Mouse (Mus musculus) fibroblast of lung, adult 2 months (primary cell): ENCODE measurements at regions not wholly inside any gene's neighbourhood (a gene's known extent, or its start where the extent isn't known, plus 50 kb on each side); places are given as distances from the start of the nearest gene placed in this dataset.
A peak's percentile ranks its signal among the peaks of the same experiment; 100 is the strongest.

Source experiments
- DNase-seq: peaks from one replicate; pipeline ENCODE4 v3.0.0-alpha.2; 2011; ENCODE audit warnings: low read depth

DNA sequence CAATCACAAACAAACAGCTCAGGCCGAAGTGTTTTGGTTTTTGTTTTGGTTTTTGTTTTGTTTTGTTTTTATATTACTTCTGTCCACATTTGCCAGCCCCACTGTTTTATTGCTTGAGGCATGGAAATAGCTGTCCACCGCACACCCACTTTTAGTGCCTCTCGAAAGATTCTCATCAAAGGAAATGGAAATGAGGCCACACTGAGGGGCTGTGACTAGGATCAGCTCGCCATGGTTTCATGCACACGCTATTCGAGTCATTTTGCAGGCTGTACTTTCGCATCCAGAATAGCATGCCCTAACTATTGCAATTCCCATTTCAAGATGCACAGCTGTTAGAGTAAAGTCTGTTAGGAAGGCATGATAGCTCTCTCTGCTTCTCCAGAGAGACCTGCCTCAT is 1543.4 kb upstream of the Tenm3 start:
- DNase-seq = no peak

DNA sequence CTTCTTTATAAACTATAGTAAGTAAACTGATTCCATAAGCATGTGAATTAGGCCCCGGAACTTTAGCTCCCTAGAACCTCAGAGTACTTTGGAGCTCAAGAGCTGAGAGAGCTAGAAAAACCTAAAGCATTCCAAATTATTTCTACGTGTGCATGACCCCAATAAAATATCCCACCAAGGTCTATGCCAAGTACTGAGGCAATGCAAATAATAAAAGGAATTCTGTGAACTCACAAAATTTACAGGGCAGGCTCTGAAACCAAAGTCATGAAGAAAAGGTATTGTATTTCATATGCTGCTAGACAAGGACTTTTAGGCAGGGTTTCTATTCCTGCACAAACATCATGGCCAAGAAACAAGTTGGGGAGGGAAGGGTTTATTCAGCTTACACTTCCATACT is 1539.9 kb upstream of the Tenm3 start:
- no peak for DNase-seq

DNA sequence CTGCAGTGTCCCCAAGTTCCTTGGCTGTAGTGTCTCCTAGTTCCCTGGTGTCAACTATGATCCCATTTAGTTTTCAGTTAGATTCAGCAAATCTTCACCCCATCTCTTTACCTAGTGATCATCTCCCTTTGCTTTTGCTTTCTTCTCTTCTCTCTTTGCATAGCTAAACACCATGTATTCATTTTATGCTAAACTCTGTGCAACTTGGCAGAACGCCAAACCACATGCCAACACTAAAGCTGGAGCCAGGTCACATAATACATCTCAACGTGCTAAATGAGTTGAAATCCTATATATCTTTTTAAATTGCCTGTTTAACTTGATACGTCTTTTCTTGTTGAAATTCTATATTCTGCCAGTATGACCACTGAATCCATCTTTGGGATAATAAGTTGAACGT is 1536.0 kb upstream of the Tenm3 start:
- DNase-seq = no peak

DNA sequence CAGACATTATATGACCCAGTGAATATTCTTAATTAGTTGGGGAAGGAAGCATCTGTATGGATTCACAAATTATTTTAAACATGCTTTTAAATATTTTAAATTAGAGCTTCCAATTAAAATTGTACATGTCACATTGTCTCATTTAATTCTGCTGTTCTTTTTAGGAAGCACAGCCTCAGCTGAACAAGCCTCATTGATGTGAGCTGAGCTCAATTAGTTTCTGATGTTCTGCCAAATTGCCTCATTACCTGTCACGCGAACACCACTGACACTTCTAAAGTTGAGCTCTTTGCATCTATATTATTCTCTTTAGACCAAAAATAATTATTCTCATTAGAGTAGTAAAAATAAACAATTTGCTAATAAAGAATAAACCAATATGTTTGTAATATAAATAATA is 1530.0 kb upstream of the Tenm3 start:
- no peak for DNase-seq

DNA sequence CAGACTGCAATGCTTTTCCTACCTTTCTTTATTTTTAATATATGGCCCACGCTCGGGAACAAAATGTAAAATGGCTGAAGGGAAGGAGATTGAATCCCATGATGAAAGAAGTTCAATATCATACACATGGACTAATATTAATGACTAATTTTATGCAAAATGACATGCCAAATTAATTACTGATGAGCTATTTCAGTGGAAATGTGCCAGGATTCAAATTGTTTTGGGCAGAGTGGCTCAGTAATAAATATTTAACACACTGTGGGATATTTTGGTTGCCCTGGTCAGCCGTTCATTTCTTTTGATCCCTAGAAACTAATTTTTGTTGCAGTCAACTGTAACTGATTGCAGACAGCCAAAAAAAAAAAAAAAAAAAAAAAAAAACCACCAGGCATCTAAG is 1482.7 kb upstream of the Tenm3 start:
- DNase-seq = no peak

DNA sequence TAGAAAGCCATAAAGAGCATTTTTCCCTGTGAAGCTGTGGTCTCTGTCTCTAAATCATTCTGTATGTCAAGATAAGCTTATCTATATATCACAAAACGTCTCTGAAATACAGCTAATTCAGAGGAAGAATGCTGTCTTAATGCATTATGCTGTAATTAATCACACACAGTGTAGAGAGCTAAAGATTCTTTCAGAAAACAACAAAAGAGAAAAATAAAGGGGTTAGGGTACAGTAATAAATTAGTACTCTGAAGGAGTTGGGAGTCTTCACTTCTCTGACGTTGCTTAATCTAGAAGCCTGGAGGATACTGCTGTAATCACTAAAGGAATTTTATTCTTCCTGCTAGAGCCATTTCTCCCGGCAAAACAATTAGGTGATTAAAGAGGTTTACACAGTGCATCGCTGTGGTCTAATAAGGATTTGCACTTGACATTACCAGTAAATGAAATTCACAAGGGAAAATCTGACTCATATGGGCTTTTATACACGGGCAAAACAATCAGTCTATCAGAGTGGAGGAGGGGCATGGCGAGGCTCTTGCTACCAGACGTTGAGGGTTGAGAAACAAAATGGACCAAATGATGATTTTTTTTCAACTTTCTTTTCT is 1477.7 kb upstream of the Tenm3 start:
- peak; percentile 7 for DNase-seq

DNA sequence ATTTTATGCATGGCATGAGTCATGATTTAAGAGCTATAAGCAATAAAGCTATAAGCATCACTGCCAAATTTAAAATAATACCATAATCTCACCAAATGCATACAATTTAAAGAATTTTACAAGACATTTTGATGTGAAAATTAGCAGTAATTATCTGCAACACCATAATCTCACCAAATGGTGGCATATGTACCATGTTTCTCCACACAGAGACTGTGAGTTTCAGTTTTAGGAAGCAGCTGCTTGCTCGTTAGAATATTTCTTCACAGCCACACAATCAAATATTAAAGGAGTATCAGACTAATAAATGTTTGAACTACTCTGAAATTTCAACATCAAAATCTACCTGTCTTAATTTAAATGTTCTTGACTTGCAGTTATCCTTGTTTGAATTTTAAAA is 1472.9 kb upstream of the Tenm3 start:
- no peak for DNase-seq

DNA sequence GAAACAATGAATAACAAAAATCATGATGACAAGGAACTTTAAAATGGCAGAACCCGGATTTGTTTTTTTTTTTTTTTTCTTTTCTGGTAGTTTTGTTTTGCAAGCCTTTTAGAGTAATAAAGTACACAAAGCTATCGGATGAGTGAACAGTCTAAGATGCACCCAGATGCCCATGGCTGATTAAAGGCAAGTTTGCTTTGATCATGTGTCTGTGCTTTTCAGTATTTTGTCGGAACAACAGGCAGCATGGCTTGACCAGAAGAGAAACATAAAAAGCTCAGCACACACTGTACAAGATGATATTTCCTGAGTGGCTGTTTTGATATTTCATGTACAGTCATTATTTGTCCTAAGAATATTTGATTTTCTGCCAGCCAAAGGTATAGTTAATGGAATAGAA is 1466.6 kb upstream of the Tenm3 start:
- DNase-seq = no peak

DNA sequence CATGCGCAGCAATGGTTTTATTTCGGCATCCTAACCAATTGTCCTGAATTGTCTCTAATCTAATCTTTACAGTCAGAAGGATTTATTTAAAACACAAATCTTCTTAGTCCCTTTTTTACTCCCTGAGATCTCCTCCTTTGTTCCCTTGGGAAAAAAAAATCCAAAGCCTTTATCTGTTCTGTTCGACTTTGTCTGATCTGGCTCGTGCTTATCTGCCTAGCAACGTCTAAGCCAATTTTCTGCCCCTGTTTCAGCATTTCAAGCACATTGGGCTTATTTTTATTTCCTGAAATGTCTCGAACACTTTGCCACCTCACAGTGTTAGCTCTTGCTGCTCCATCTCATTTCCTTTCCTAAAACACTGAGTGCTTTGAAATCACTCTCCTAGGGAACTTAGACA is 1456.6 kb upstream of the Tenm3 start:
- DNase-seq = no peak

DNA sequence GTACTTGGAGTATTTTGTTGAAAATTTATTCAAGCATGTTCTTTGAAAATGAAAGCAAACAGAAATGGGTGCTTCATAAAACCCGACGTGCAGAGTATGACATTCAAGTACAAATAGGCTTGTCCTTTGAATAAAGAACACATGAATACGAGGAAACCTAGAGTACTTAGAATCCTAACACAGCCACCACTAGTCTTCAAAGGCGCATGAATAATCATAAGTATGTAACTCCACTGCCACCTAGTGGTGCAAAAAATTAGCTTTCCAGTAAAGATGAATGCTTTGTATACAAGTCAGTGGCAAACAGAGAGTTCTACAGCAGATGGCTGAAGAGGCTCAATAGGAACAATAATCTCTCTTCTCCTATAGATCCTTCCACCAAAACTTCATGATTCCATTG is 1449.8 kb upstream of the Tenm3 start:
- peak; percentile 34 for DNase-seq

DNA sequence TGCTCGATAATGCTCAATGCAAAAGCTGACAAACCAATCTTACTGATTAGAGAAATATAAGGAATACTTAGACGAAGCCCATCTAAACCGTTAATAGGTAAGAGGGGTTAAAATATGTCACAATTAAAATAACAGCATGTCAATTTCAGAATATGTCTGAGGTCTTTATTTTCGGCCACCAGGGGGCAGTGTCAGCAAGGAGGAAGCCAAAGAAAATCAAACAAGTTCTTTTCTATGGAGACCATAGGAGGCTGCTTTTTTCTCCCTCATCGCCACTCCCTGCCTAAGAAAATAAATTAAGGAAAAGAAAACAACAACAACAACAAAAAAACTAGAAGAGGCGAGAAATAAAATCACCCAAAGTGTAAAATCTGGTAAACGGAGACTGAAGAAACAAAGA is 1448.4 kb upstream of the Tenm3 start:
- DNase-seq = no peak

DNA sequence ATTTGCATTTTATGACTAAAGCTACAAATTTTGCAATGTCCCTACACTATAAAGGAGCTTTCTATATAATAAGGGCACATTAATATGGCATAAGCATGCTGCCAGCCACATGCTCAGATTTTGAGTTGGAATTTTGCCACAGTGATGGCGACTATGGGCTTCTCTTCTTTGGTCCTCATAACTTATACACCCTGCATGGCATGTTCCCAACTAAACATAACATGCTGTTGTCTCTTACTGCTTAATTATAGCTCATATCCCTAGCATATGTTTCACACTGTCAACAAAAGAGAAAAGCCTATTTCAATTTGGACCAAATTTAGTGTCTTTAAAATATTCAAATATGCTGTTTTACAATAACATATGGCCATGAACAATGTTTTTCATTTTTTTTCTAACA is 1432.6 kb upstream of the Tenm3 start:
- DNase-seq = no peak

DNA sequence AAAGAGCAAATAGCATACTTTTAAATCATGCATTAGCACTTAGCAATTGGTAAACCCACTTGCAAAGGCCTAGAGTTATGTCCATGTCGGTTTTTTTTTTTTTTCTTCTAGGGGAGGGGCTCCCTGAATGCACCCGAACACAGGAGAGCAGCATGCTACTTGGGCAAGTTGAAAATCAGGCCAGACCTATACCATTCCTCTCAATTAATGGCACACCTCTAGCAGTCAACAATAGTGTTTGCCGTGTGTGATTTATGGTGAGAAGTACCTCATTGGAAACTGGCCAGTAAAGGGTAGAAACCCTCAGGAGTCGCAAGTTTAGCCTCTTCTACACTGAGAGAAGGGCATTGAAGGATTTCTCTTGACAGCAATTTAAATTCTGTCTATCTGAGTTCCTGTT is 1421.0 kb upstream of the Tenm3 start:
- no peak for DNase-seq
